Mouse (Mus musculus): ENCODE measurements around the gene Sin3b. TPM values are rescaled to one million over a fixed set of nuclear protein-coding genes. Genes with fewer than 3 reads are reported as not detected.

Sin3b gene
- polyA plus RNA-seq, 1 experiment from 2014 or later, result 182 TPM

DNA sequence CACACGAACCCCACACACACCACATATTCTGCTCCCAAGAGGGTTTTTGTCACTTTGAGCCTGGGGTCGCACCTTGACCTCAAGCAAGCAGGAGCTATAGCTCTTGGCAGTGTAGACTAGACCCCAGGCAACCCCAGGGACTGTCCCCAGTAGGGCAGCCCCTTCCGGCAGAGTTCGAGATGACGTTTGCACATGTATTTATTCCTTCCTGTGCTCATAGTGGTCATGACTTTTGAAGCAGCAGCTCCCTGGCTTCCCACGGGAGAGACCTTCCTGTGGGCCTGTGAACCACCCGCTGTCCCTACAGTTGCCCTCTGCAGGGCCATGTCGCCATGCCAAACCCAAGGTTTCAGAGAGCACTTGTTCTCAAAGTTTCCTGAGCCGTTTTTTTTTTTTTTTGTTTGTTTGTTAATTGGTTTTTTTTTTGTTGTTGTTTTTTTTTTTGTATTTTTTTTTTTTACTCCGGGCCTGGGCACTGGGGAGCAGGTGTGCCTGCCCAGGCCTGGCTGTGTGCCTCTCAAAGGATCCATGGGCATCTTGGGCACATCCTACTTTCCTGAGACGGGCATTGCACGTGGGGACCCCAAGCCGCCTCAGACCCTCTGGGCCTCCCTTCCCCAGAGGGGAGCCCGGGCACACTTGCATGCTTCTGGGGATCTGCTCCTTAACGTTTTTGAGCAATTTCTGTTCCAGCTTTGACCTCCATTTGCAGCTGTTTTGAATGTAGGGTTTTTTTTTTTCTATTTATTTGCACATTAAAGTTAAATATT lies 34.5 kb downstream of the Sin3b start:
- no peak overlapping the region for H3K4me2 ChIP-seq (replicated peaks; ENCODE audit: low read depth, low read length)
- H3K27me3 ChIP-seq (ENCODE audit: control insufficient read depth, insufficient read depth, low read length), result no peaks in the 10 kb centered on the region
- H3K27ac ChIP-seq (ENCODE audit: low read depth, low read length), result no peak overlapping the region
- no peak overlapping the region for H3K4me3 ChIP-seq (ENCODE audit: low read length)
- peaks cover 50% of the 10 kb centered on the region for H3K36me3 ChIP-seq (ENCODE audit: control insufficient read depth, insufficient read depth, low read length)
- H3K4me1 ChIP-seq (ENCODE audit: control insufficient read depth, insufficient read depth, low read length), result no peaks in the 10 kb centered on the region
- no peaks in the 10 kb centered on the region for H3K9me3 ChIP-seq (ENCODE audit: control insufficient read depth, low read length)
- no peak overlapping the region for H3K9ac ChIP-seq (ENCODE audit: low read depth, low read length)
- no peak for ATAC-seq (ENCODE audit: low FRiP score, low TSS enrichment)
- 92% methylated on average over 15 of the region's 15 CpGs for WGBS

- Histone ChIP-seq H3K9me3 (ENCODE audit: control insufficient read depth, low read length) (no peaks in the 10 kb centered on the region), H3K36me3 (ENCODE audit: control insufficient read depth, insufficient read depth, low read length) (peaks cover 43% of the 10 kb centered on the region), H3K4me3 (ENCODE audit: low read length) (no peak overlapping the region), H3K27ac (ENCODE audit: low read depth, low read length) (no peak overlapping the region), H3K27me3 (ENCODE audit: control insufficient read depth, insufficient read depth, low read length) (no peaks in the 10 kb centered on the region), H3K4me2 (replicated peaks; ENCODE audit: low read depth, low read length) (no peak overlapping the region), H3K9ac (ENCODE audit: low read depth, low read length) (no peak overlapping the region), H3K4me1 (ENCODE audit: control insufficient read depth, insufficient read depth, low read length) (no peaks in the 10 kb centered on the region)
- no peak for ATAC-seq (ENCODE audit: low FRiP score, low TSS enrichment)
Measured at GRCm38 (mm10) chr8:72758310-72758709, 35.2 kb downstream of the Sin3b start.

GRCm38 (mm10) chr8:72760216-72760615 lies 37.1 kb downstream of the Sin3b start:
- 83% methylated on average over 3 of the region's 3 CpGs for WGBS

DNA sequence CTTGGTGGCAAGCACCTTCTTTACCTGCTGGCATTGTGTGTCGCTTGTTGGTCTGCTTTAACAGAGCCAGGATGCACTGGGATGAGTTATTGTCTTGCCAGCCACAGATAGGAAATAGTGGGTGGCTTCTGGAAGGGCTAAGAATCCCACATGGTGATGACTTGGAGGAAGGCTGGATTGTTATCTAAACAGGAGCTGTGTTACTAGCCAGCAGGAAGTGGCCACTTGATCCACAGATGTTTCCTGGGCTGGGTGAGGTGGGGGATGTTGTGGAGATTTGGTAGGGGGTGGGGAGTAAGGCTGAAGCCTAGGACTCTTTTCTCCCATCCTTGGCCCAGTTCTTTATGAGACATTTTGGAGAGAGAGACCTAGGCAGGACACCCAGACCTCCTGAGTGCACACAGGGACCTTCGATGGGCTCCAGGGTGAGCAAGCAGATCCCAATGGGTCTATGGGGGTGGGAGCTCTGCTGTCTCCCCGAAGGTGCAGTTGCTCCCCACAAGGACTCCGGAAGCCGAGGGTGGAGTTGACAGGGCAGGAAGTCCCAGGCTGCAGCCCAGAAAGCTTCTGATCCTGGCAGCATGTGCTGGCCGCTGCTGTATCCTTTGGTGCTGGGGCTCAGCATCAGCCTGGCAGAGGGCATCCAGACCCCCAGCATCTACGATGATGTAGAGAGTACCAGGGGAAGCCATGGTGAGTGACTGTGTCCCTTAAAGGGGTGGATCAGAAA lies 38.4 kb downstream of the Sin3b start, which contains the start of gene F2rl3:
Gene F2rl3 (plus strand): TSS at position 559 of the 730 bp plus-strand sequence.
- H3K9ac ChIP-seq (ENCODE audit: low read depth, low read length), result no peak within 1 kb of the TSS
- 79% methylated on average over 7 of the region's 7 CpGs for WGBS
- ATAC-seq (ENCODE audit: low FRiP score, low TSS enrichment), result no peak

More at GRCm38 (mm10) chr8:72760216-72760615, 37.1 kb downstream of the Sin3b start:
- Histone ChIP-seq H3K9me3 (ENCODE audit: control insufficient read depth, low read length) (no peaks in the 10 kb centered on the region), H3K4me1 (ENCODE audit: control insufficient read depth, insufficient read depth, low read length) (no peaks in the 10 kb centered on the region), H3K4me2 (replicated peaks; ENCODE audit: low read depth, low read length) (no peak overlapping the region), H3K36me3 (ENCODE audit: control insufficient read depth, insufficient read depth, low read length) (peaks cover 32% of the 10 kb centered on the region), H3K27me3 (ENCODE audit: control insufficient read depth, insufficient read depth, low read length) (no peaks in the 10 kb centered on the region), H3K4me3 (ENCODE audit: low read length) (no peak overlapping the region), H3K9ac (ENCODE audit: low read depth, low read length) (no peak overlapping the region), H3K27ac (ENCODE audit: low read depth, low read length) (no peak overlapping the region)
- no peak for ATAC-seq (ENCODE audit: low FRiP score, low TSS enrichment)

GRCm38 (mm10) chr8:72762306-72762705 lies 39.2 kb downstream of the Sin3b start:
- Histone ChIP-seq H3K27ac (ENCODE audit: low read depth, low read length) (no peak overlapping the region), H3K9me3 (ENCODE audit: control insufficient read depth, low read length) (no peaks in the 10 kb centered on the region), H3K27me3 (ENCODE audit: control insufficient read depth, insufficient read depth, low read length) (no peaks in the 10 kb centered on the region), H3K9ac (ENCODE audit: low read depth, low read length) (no peak overlapping the region), H3K36me3 (ENCODE audit: control insufficient read depth, insufficient read depth, low read length) (peaks cover 12% of the 10 kb centered on the region), H3K4me2 (replicated peaks; ENCODE audit: low read depth, low read length) (no peak overlapping the region; the same call in 1 of the 2 replicates), H3K4me1 (ENCODE audit: control insufficient read depth, insufficient read depth, low read length) (no peaks in the 10 kb centered on the region), H3K4me3 (ENCODE audit: low read length) (no peak overlapping the region)
- no peak for ATAC-seq (ENCODE audit: low FRiP score, low TSS enrichment)
- WGBS, result 91% methylated on average over 12 of the region's 12 CpGs

More for the DNA sequence above, 38.4 kb downstream of the Sin3b start, which contains the start of gene F2rl3:
- Histone ChIP-seq H3K4me3 (ENCODE audit: low read length) (no peak within 1 kb of the TSS), H3K4me2 (replicated peaks; ENCODE audit: low read depth, low read length) (no peak within 1 kb of the TSS; the same call in 1 of the 2 replicates), H3K4me1 (ENCODE audit: control insufficient read depth, insufficient read depth, low read length) (no peaks in the 10 kb centered on the region), H3K36me3 (ENCODE audit: control insufficient read depth, insufficient read depth, low read length) (peaks cover 20% of the 10 kb centered on the region), H3K27me3 (ENCODE audit: control insufficient read depth, insufficient read depth, low read length) (no peaks in the 10 kb centered on the region), H3K9me3 (ENCODE audit: control insufficient read depth, low read length) (no peaks in the 10 kb centered on the region), H3K27ac (ENCODE audit: low read depth, low read length) (no peak within 1 kb of the TSS)

GRCm38 (mm10) chr8:72765696-72766095 lies 42.6 kb downstream of the Sin3b start:
- Histone ChIP-seq H3K4me2 (replicated peaks; ENCODE audit: low read depth, low read length) (no peak overlapping the region), H3K36me3 (ENCODE audit: control insufficient read depth, insufficient read depth, low read length) (no peaks in the 10 kb centered on the region), H3K4me3 (ENCODE audit: low read length) (no peak overlapping the region), H3K9me3 (ENCODE audit: control insufficient read depth, low read length) (no peaks in the 10 kb centered on the region), H3K4me1 (ENCODE audit: control insufficient read depth, insufficient read depth, low read length) (no peaks in the 10 kb centered on the region), H3K27me3 (ENCODE audit: control insufficient read depth, insufficient read depth, low read length) (no peaks in the 10 kb centered on the region), H3K9ac (ENCODE audit: low read depth, low read length) (no peak overlapping the region), H3K27ac (ENCODE audit: low read depth, low read length) (no peak overlapping the region)
- ATAC-seq (ENCODE audit: low FRiP score, low TSS enrichment), result peak; percentile 41; the same call in 1 of the 2 replicates
- WGBS, result 76% methylated on average over 4 of the region's 4 CpGs

- no peak overlapping the region for H3K4me3 ChIP-seq (ENCODE audit: low read length)
- no peaks in the 10 kb centered on the region for H3K36me3 ChIP-seq (ENCODE audit: control insufficient read depth, insufficient read depth, low read length)
- no peaks in the 10 kb centered on the region for H3K4me1 ChIP-seq (ENCODE audit: control insufficient read depth, insufficient read depth, low read length)
- no peak for ATAC-seq (ENCODE audit: low FRiP score, low TSS enrichment)
- no peak overlapping the region for H3K9ac ChIP-seq (ENCODE audit: low read depth, low read length)
- WGBS, result 30% methylated on average over 7 of the region's 7 CpGs
- H3K4me2 ChIP-seq (replicated peaks; ENCODE audit: low read depth, low read length), result no peak overlapping the region
- H3K27ac ChIP-seq (ENCODE audit: low read depth, low read length), result no peak overlapping the region
- no peaks in the 10 kb centered on the region for H3K27me3 ChIP-seq (ENCODE audit: control insufficient read depth, insufficient read depth, low read length)
- H3K9me3 ChIP-seq (ENCODE audit: control insufficient read depth, low read length), result no peaks in the 10 kb centered on the region
Measured at GRCm38 (mm10) chr8:72766777-72767176, 43.7 kb downstream of the Sin3b start.

GRCm38 (mm10) chr8:72777797-72778196 lies 54.7 kb downstream of the Sin3b start:
- no peak overlapping the region for H3K9ac ChIP-seq (ENCODE audit: low read depth, low read length)
- H3K27ac ChIP-seq (ENCODE audit: low read depth, low read length), result no peak overlapping the region
- H3K4me3 ChIP-seq (ENCODE audit: low read length), result no peak overlapping the region
- H3K27me3 ChIP-seq (ENCODE audit: control insufficient read depth, insufficient read depth, low read length), result no peaks in the 10 kb centered on the region
- ATAC-seq (ENCODE audit: low FRiP score, low TSS enrichment), result no peak
- H3K9me3 ChIP-seq (ENCODE audit: control insufficient read depth, low read length), result no peaks in the 10 kb centered on the region
- no peaks in the 10 kb centered on the region for H3K4me1 ChIP-seq (ENCODE audit: control insufficient read depth, insufficient read depth, low read length)
- WGBS, result 97% methylated on average over 1 of the region's 1 CpGs
- H3K4me2 ChIP-seq (replicated peaks; ENCODE audit: low read depth, low read length), result no peak overlapping the region
- no peaks in the 10 kb centered on the region for H3K36me3 ChIP-seq (ENCODE audit: control insufficient read depth, insufficient read depth, low read length)

- Histone ChIP-seq H3K36me3 (ENCODE audit: control insufficient read depth, insufficient read depth, low read length) (no peaks in the 10 kb centered on the region), H3K4me3 (ENCODE audit: low read length) (no peak overlapping the region), H3K4me1 (ENCODE audit: control insufficient read depth, insufficient read depth, low read length) (no peaks in the 10 kb centered on the region), H3K27ac (ENCODE audit: low read depth, low read length) (no peak overlapping the region), H3K4me2 (replicated peaks; ENCODE audit: low read depth, low read length) (no peak overlapping the region), H3K27me3 (ENCODE audit: control insufficient read depth, insufficient read depth, low read length) (no peaks in the 10 kb centered on the region), H3K9ac (ENCODE audit: low read depth, low read length) (no peak overlapping the region), H3K9me3 (ENCODE audit: control insufficient read depth, low read length) (no peaks in the 10 kb centered on the region)
- ATAC-seq (ENCODE audit: low FRiP score, low TSS enrichment), result no peak
- WGBS, result 93% methylated on average over 4 of the region's 4 CpGs
Measured at GRCm38 (mm10) chr8:72780644-72781043, 57.6 kb downstream of the Sin3b start.

Measured in kidney, embryonic 14.5 days (tissue).